Mouse (Mus musculus): ENCODE results near the gene Pifo.
"Not testable (repeated sequence)": the region's sequence is repeated elsewhere in the genome, so short reads cannot be mapped to it uniquely, and the experiment has no call there.

Gene Pifo

GRCm38 (mm10) chr3:106014546-106014945 is at the start of gene Pifo:
Pifo (minus strand) TSS chr3:106014646.
- DNase-seq (ENCODE audit: low spot score), result no peak

GRCm38 (mm10) chr3:106057966-106058365 is 43.5 kb upstream of the Pifo start:
- DNase-seq (ENCODE audit: low spot score), result no peak

GRCm38 (mm10) chr3:106051896-106052295 is 37.5 kb upstream of the Pifo start:
- DNase-seq (ENCODE audit: low spot score), result no peak

- no peak for DNase-seq (ENCODE audit: low spot score)
Measured at GRCm38 (mm10) chr3:106040306-106040705, 25.9 kb upstream of the Pifo start.

GRCm38 (mm10) chr3:106032781-106033180 is 18.3 kb upstream of the Pifo start, which contains the start of gene Chil5:
Chil5 (minus strand) TSS chr3:106032814.
- DNase-seq (ENCODE audit: low spot score), result no peak

GRCm38 (mm10) chr3:106024135-106024534 is 9.7 kb upstream of the Pifo start:
- no peak for DNase-seq (ENCODE audit: low spot score)

GRCm38 (mm10) chr3:106021840-106022239 is 7.4 kb upstream of the Pifo start:
- no peak for DNase-seq (ENCODE audit: low spot score)

GRCm38 (mm10) chr3:106003360-106003759 is 11.1 kb downstream of the Pifo start:
- DNase-seq (ENCODE audit: low spot score), result not testable (repeated sequence)

GRCm38 (mm10) chr3:106001416-106002370 is 12.8 kb downstream of the Pifo start:
- peak; percentile 87 for DNase-seq (ENCODE audit: low spot score)

- DNase-seq (ENCODE audit: low spot score), result no peak
Measured at GRCm38 (mm10) chr3:106000707-106001375, 13.6 kb downstream of the Pifo start.

- DNase-seq (ENCODE audit: low spot score), result no peak
Measured at GRCm38 (mm10) chr3:105994730-105995129, 19.7 kb downstream of the Pifo start.

GRCm38 (mm10) chr3:105991653-105992283 is 22.7 kb downstream of the Pifo start:
- peak; percentile 54 for DNase-seq (ENCODE audit: low spot score)

GRCm38 (mm10) chr3:105989611-105990010 is 24.8 kb downstream of the Pifo start:
- DNase-seq (ENCODE audit: low spot score), result not testable (repeated sequence)

- DNase-seq (ENCODE audit: low spot score), result no peak
Measured at GRCm38 (mm10) chr3:105974174-105974573, 40.3 kb downstream of the Pifo start.

GRCm38 (mm10) chr3:105973411-105973810 is 41.0 kb downstream of the Pifo start, which contains the start of gene Ovgp1:
Ovgp1 (plus strand) TSS chr3:105973711.
- no peak for DNase-seq (ENCODE audit: low spot score)

GRCm38 (mm10) chr3:105971831-105972446 is 42.5 kb downstream of the Pifo start:
- DNase-seq (ENCODE audit: low spot score), result no peak

GRCm38 (mm10) chr3:105960700-105961099 is 53.7 kb downstream of the Pifo start:
- DNase-seq (ENCODE audit: low spot score), result peak; percentile 30

- no peak for DNase-seq (ENCODE audit: low spot score)
Measured at GRCm38 (mm10) chr3:105959999-105960398, 54.4 kb downstream of the Pifo start, which contains the start of gene Atp5f1. Atp5f1 (minus strand) TSS chr3:105960099.

- peak; percentile 42 for DNase-seq (ENCODE audit: low spot score)
Measured at GRCm38 (mm10) chr3:105959585-105959984, 54.9 kb downstream of the Pifo start.

GRCm38 (mm10) chr3:105958974-105959580 is 55.4 kb downstream of the Pifo start, which contains the start of gene Wdr77:
Wdr77 (plus strand) TSS chr3:105959369.
- peak; percentile 98 for DNase-seq (ENCODE audit: low spot score)

GRCm38 (mm10) chr3:105958204-105958603 is 56.2 kb downstream of the Pifo start:
- DNase-seq (ENCODE audit: low spot score), result no peak
